ENCODE assay signal across 12 mouse cellular contexts in the genomic region with DNA sequence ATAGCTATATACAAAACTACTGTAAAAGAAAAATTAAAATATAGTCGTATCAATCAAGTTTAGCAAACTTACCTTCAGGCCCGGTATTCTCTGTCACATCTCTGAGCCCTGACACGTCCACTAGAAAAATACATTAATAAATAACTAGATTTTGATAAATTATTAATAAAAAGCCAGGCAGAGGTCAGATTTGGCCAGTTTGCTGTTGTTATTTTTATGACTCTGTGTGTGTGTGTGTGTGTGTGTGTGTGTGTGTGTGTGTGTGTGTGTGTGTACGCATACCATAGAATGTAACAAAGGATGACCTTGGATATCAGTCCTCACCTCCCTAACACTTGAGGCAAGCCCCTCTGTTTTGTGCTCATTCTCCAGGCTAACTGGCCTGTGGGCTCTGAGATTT.
"Had no signal": no experiment of that assay in that cellular context is flagged by ENCODE, and none has a peak within 500 bp of the region (broad histone marks: within the 10 kb centered on the region; RNA-seq: fewer than 3 reads in every experiment).

No protein-coding gene starts in this region.

- H3K36me3 ChIP-seq: limb, embryonic 12.5 days; liver, embryonic 15.5 days had no signal

- ATAC-seq: hindbrain, embryonic 16.5 days; inflammation-experienced regulatory T-cells, adult 6 months; intestine, postnatal 0 days; lung, postnatal 0 days had no signal

- H3K4me3 ChIP-seq: layer of hippocampus, adult 2 months; limb, embryonic 12.5 days; liver, embryonic 15.5 days had no signal

- H3K4me2 ChIP-seq: limb, embryonic 12.5 days; liver, embryonic 15.5 days had no signal

- H3K4me1 ChIP-seq: limb, embryonic 12.5 days; liver, embryonic 15.5 days had no signal

- H3K9me3 ChIP-seq: limb, embryonic 12.5 days; liver, embryonic 15.5 days had no signal

- H3K27me3 ChIP-seq: limb, embryonic 12.5 days; liver, embryonic 15.5 days had no signal

- H3K9ac ChIP-seq: limb, embryonic 12.5 days; liver, embryonic 15.5 days had no signal

- H3K27ac ChIP-seq: layer of hippocampus, adult 2 months; limb, embryonic 12.5 days; liver, embryonic 15.5 days; stomach, postnatal 0 days had no signal

- DNase-seq: liver; lung, adult 2 months; lung, postnatal 36 days; thymus, postnatal 4 days had no signal
